Mouse (Mus musculus) neural tube, embryonic 12.5 days (tissue): ENCODE measurements around the gene Mknk1. TPM values are rescaled to one million over a fixed set of nuclear protein-coding genes. Genes with fewer than 3 reads are reported as not detected.

Source experiments
- ATAC-seq: fragments of 200-750 bp; cut with Nextera tagmentation; 2 replicates; pipeline ENCODE4 v1.8.0; 2017; ENCODE audit warnings: low read depth, mild to moderate bottlenecking, moderate TSS enrichment, moderate library complexity; ENCODE audit not compliant: low FRiP score
- H3K27ac ChIP-seq: fragments of 300-500 bp; sonication (generic); 2 replicates; pipeline ENCODE4 v1.5.1; 2016
- H3K27me3 ChIP-seq: fragments of 300-500 bp; sonication (generic); replicated peaks from 2 replicates; pipeline ENCODE4 v1.6.1; 2016; ENCODE audit warnings: mild to moderate bottlenecking
- H3K36me3 ChIP-seq: fragments of 300-500 bp; sonication (generic); 2 replicates; pipeline ENCODE4 v1.6.1; 2016; ENCODE audit warnings: mild to moderate bottlenecking
- H3K4me1 ChIP-seq: fragments of 300-500 bp; sonication (generic); 2 replicates; pipeline ENCODE4 v1.6.1; 2016
- H3K4me2 ChIP-seq: fragments of 300-500 bp; sonication (generic); replicated peaks from 2 replicates; pipeline ENCODE4 v1.6.1; 2016; ENCODE audit warnings: mild to moderate bottlenecking
- H3K4me3 ChIP-seq: fragments of 300-500 bp; sonication (generic); 2 replicates; pipeline ENCODE4 v1.5.1; 2016
- H3K9ac ChIP-seq: fragments of 300-500 bp; sonication (generic); 2 replicates; pipeline ENCODE4 v1.6.1; 2016; ENCODE audit warnings: mild to moderate bottlenecking
- H3K9me3 ChIP-seq: fragments of 300-500 bp; sonication (generic); 2 replicates; pipeline ENCODE4 v1.6.1; 2016; ENCODE audit warnings: mild to moderate bottlenecking
- WGBS: fragments of 180-500 bp; shearing (Covaris S2); methylation state at CpG from one replicate; pipeline ENCODE4 v1.1.7; 2016; 5-methylcytosine and 5-hydroxymethylcytosine counted together
- polyA plus RNA-seq: library from polyadenylated mRNA; unstranded; fragments of >200 nt; fragmentation: Nextera tagmentation; extraction: Ambion mirVana; gene quantifications from 2 replicates; pipeline ENCODE4 v1.2.1, GENCODE M21; 2016

Gene Mknk1
- polyA plus RNA-seq, 1 experiment from 2014 or later: 24.8 TPM

DNA sequence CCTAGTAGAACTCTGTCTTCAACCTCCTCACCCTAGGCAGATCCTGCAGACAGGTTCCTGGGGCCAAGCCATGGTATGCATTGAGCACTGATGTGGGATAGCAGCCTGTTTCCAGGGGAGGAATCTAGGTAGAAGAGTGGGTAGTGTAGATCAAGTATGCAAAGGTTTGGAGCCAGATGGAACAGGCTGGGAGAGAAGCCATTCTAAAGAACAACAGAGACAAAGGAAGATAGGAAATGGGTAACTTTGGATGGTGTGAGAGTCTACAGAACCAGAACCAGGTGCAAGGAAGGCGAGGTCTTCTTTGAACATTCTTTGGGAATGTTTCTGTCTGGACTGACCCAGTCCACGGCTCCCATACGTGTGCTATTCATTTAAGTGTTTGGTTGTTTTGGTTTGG is 11.9 kb upstream of the Mknk1 start:
- 72% methylated on average over 3 of the region's 3 CpGs for WGBS
- H3K9ac ChIP-seq: no peak overlapping the region
- no peaks in the 10 kb centered on the region for H3K36me3 ChIP-seq
- H3K4me1 ChIP-seq: peaks cover 6% of the 10 kb centered on the region; the same call in 1 of the 2 replicates
- ATAC-seq: no peak
- H3K9me3 ChIP-seq: no peaks in the 10 kb centered on the region
- no peak overlapping the region for H3K27ac ChIP-seq
- no peak overlapping the region for H3K4me3 ChIP-seq
- H3K27me3 ChIP-seq: peaks cover 1% of the 10 kb centered on the region; the same call in 1 of the 2 replicates
- peak overlapping the region; percentile 83; the same call in 1 of the 2 replicates for H3K4me2 ChIP-seq

DNA sequence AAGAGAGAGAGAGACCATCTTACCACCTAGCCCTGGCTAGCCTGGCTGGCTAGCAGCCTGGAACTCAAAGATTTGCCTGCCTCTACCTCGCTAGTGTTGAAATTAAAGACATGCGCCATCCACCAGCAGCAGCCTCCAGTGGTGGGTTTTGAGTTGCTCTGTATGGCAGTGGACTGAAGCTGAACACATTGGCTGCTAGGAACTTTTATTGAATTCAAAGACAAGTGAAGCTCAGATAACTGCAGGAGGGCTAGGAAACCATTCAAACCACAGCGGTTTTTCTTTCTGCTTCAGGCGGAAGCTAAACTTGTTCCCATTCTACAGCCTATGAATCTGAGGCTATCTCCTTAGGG is 11.5 kb upstream of the Mknk1 start:
- WGBS: 5% methylated on average over 4 of the region's 4 CpGs
- peaks cover 6% of the 10 kb centered on the region; the same call in 1 of the 2 replicates for H3K4me1 ChIP-seq
- peak overlapping the region; percentile 72 for H3K9ac ChIP-seq
- H3K27me3 ChIP-seq: peaks cover 2% of the 10 kb centered on the region; the same call in 1 of the 2 replicates
- H3K27ac ChIP-seq: no peak overlapping the region
- peak overlapping the region; percentile 83 for H3K4me2 ChIP-seq
- no peaks in the 10 kb centered on the region for H3K36me3 ChIP-seq
- no peak for ATAC-seq
- H3K9me3 ChIP-seq: no peaks in the 10 kb centered on the region
- peak overlapping the region; percentile 76 for H3K4me3 ChIP-seq

DNA sequence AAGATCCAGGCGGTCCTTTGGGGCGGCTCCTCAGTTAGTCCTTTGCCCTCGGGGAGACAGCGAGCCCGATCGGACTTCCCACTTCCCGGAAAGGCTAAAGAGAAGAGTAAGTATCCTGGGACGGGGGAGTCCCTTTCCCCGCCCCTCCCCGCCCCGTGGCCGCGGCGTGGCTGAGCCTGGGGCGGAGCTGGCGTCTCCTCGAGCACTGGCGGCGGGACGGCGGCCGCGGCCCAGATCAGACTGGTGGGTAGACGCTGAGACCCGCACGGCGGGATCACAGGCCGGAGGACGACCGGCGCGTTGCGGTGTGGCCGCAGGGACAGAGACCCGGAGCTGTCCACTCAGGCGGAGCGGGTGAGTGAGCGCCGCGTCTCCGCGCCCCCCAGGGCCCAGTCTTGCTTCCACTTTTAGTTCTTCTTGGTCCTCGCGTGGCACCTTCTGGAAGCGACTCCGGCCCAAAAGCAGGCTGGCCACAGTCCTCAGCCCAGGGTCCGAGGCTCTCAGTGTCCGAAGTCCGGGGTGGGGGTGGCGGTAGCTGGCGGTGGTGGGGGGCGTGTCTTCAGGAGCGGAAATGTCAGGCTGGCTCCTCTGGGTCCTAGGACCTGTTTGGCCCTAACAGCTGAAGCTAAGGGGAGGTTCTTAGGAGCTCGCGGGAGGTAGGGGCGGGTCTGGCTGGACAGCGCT is 11.0 kb upstream of the Mknk1 start, which contains the start of gene Mob3c:
Gene Mob3c (plus strand): TSS at position 205 of the 684 bp plus-strand sequence.
- under 1% methylated on average over 55 of the region's 57 CpGs for WGBS
- peak; percentile 90 for ATAC-seq
- no peaks in the 10 kb centered on the region for H3K36me3 ChIP-seq
- peak within 1 kb of the TSS; percentile 72 for H3K9ac ChIP-seq
- H3K4me1 ChIP-seq: peaks cover 6% of the 10 kb centered on the region; the same call in 1 of the 2 replicates
- H3K9me3 ChIP-seq: no peaks in the 10 kb centered on the region
- H3K27me3 ChIP-seq: peaks cover 2% of the 10 kb centered on the region; the same call in 1 of the 2 replicates
- peak within 1 kb of the TSS; percentile 20; the same call in 1 of the 2 replicates for H3K27ac ChIP-seq
- peak within 1 kb of the TSS; percentile 83 for H3K4me2 ChIP-seq
- H3K4me3 ChIP-seq: peak within 1 kb of the TSS; percentile 76

DNA sequence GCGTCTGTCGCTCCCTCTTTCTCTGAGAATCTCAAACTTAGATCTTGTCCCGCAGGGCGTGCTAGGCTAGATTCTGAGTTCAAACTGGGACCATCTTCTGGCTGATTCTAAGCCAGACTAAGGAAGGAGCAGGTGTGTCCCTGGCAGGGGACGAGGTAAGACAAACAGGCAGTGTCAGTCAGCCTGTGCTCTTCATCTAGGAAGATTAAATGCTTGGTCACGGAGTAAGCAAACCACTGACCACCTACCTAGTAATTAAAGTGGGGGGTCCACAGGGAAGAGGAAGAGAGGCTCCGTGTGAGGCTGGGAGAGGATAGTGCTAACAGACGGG is 10.5 kb upstream of the Mknk1 start:
- ATAC-seq: peak; percentile 48
- peaks cover 6% of the 10 kb centered on the region; the same call in 1 of the 2 replicates for H3K4me1 ChIP-seq
- H3K36me3 ChIP-seq: no peaks in the 10 kb centered on the region
- peaks cover 2% of the 10 kb centered on the region; the same call in 1 of the 2 replicates for H3K27me3 ChIP-seq
- peak overlapping the region; percentile 72; the same call in 1 of the 2 replicates for H3K9ac ChIP-seq
- H3K4me2 ChIP-seq: peak overlapping the region; percentile 83
- no peak overlapping the region for H3K27ac ChIP-seq
- H3K9me3 ChIP-seq: no peaks in the 10 kb centered on the region
- 7% methylated on average over 8 of the region's 8 CpGs for WGBS
- peak overlapping the region; percentile 76 for H3K4me3 ChIP-seq

DNA sequence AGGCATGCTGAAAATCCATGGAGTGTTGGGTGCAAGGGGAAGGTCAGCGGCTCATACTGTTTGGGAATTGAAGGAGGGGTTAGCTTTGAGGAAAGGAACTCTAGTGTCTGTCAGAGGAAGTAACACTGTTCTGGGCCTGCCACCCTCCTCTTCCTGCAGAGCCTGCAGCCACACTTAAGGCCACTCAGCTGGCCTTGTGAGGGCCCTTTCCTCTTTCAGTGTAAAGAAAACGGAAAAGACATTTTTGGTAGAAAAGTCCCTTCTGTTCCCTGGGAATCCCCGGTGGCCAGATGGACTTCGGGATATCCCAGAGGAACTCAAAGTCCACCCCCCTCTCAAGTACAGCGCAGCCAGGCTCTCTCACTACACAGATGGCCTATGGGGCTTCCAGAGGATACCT is 8.5 kb upstream of the Mknk1 start:
- Histone ChIP-seq H3K4me1 (peaks cover 6% of the 10 kb centered on the region; the same call in 1 of the 2 replicates), H3K9ac (no peak overlapping the region), H3K27ac (no peak overlapping the region), H3K4me2 (no peak overlapping the region), H3K36me3 (no peaks in the 10 kb centered on the region), H3K9me3 (no peaks in the 10 kb centered on the region), H3K4me3 (no peak overlapping the region), H3K27me3 (peaks cover 2% of the 10 kb centered on the region; the same call in 1 of the 2 replicates)
- 82% methylated on average over 5 of the region's 5 CpGs for WGBS
- ATAC-seq: no peak

DNA sequence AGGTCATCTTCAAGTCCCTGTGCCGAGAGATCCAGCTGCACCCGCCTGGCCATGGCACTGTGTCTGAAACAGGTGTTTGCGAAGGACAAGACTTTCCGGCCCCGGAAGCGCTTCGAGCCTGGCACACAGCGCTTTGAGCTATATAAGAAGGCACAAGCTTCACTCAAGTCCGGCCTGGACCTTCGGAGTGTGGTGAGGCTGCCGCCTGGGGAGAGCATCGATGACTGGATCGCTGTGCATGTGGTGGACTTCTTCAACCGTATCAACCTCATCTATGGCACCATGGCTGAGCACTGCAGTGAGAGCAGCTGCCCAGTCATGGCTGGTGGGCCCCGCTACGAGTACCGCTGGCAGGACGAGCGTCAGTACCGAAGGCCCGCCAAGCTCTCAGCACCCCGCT is 7.8 kb upstream of the Mknk1 start:
- Histone ChIP-seq H3K9ac (no peak overlapping the region), H3K27me3 (peaks cover 2% of the 10 kb centered on the region; the same call in 1 of the 2 replicates)
- no peak for ATAC-seq

DNA sequence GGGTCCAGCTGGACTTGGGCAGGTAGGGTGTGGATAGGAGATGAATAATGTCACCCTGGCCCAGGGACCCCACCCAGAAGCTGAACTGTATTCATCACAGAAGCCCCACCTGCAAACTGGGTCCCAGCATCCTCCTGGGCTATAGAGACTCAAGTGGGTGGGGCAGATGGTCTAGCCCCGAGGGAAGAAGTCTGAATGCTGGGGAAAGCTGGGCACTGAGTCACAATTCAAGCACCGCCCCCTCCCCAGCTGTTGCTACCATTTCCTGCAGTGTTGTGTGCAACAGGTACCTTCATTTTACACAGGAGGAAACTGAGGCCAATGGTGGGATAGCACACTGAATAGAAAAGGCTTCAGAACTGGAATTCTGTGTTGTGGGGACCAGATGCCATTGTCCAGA is 7.0 kb upstream of the Mknk1 start:
- Histone ChIP-seq H3K9ac (no peak overlapping the region), H3K4me3 (no peak overlapping the region), H3K27me3 (peaks cover 2% of the 10 kb centered on the region; the same call in 1 of the 2 replicates), H3K36me3 (no peaks in the 10 kb centered on the region), H3K4me1 (peaks cover 6% of the 10 kb centered on the region; the same call in 1 of the 2 replicates), H3K27ac (no peak overlapping the region), H3K4me2 (no peak overlapping the region), H3K9me3 (no peaks in the 10 kb centered on the region)
- no peak for ATAC-seq
- 61% methylated on average over 2 of the region's 2 CpGs for WGBS

More for the DNA sequence above, 7.8 kb upstream of the Mknk1 start:
- Histone ChIP-seq H3K27ac (no peak overlapping the region), H3K4me2 (no peak overlapping the region), H3K4me1 (peaks cover 6% of the 10 kb centered on the region; the same call in 1 of the 2 replicates), H3K9me3 (no peaks in the 10 kb centered on the region), H3K4me3 (no peak overlapping the region), H3K36me3 (no peaks in the 10 kb centered on the region)
- WGBS: 94% methylated on average over 22 of the region's 22 CpGs

DNA sequence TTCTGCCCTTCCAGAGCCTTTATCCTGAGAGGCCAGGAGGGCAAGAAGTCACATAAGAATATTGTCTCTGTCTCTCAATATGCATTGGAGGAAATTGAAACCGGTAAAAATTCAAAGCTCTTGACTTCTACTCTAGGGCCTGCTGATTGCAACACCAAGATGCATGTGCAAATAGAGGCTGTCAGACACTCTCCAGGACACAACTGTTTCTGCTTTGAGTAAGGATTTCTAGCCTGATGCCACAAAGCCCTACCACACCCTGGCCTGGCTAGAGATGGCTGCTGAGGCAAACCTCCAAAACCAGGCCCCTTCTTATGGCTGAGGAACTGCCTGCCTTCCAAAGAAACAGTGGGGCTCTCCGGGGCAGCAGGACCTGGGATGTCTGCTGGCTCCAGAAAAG is 3.4 kb upstream of the Mknk1 start:
- no peak overlapping the region for H3K9ac ChIP-seq
- no peaks in the 10 kb centered on the region for H3K9me3 ChIP-seq
- no peaks in the 10 kb centered on the region for H3K36me3 ChIP-seq
- ATAC-seq: no peak
- H3K4me1 ChIP-seq: peaks cover 8% of the 10 kb centered on the region; the same call in 1 of the 2 replicates
- H3K27me3 ChIP-seq: 0 out of 2 replicates have a peak, but pooled peaks cover 2% of the 10 kb centered on the region
- H3K4me2 ChIP-seq: no peak overlapping the region
- no peak overlapping the region for H3K27ac ChIP-seq
- no peak overlapping the region for H3K4me3 ChIP-seq
- 75% methylated on average over 2 of the region's 2 CpGs for WGBS

DNA sequence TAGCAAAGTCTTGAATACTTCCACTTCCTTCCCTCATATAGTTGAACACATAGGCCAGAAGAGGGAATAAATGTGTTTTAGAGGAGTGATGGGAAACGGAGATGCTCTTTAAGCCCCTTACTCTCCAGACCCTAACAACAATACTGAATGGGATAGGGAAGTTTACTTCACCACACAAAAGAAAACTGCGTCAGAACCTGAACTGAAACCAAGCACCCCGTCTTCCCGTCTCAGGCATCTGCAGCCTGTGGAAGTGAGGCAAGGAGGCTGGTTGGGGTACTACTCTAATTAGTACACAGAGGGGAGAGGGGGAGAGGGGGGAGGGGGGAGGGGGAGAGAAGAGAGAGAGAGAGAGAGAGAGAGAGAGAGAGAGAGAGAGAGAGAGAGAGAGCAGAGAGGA is 802 bp upstream of the Mknk1 start:
- Histone ChIP-seq H3K27ac (no peak overlapping the region), H3K9me3 (no peaks in the 10 kb centered on the region), H3K4me2 (peak overlapping the region; percentile 69), H3K9ac (no peak overlapping the region), H3K4me3 (no peak overlapping the region), H3K27me3 (no peaks in the 10 kb centered on the region), H3K4me1 (peaks cover 8% of the 10 kb centered on the region; the same call in 1 of the 2 replicates), H3K36me3 (no peaks in the 10 kb centered on the region)
- 76% methylated on average over 4 of the region's 4 CpGs for WGBS
- ATAC-seq: no peak

DNA sequence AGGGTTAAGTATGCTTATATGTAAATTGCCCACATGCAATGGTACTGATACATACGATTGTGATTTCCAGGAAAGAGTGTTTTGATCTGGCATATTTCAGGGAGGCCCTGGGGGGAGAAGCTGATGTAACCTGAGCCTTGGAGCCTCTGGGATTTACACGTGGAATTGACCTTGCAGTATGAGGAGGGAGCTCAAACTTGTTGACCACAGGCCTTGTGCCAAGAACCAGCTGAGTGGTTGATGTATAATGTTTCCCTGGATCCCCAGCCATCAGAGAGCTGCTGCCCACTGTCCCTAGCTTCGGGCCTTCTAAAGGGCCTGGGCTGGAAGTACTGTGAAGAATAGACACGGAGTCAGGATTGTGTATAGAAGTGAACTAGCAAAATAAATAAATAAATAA is 958 bp downstream of the Mknk1 start:
- no peak overlapping the region for H3K4me3 ChIP-seq

DNA sequence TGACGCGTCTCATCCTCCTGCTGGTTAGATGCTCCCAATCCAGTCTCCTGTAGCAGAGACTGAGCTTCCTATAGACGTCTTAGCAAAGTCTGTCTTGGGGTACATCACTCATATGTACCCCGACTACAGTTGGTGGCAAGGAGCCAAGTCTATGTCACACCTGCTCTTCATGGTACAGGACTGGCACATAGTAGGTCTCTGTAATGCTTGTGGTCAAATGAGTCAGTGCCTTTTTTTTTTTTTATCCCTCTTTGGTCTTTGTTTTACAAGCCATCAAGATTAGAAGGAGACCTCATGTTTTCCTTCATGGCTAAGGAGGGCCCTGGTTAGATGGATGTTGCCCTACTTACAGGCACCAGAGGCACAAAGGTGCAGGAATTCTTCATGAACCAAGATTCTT is 1.8 kb downstream of the Mknk1 start:
- ATAC-seq: no peak
- Histone ChIP-seq H3K36me3 (no peaks in the 10 kb centered on the region), H3K4me2 (no peak overlapping the region), H3K27ac (no peak overlapping the region), H3K9me3 (no peaks in the 10 kb centered on the region), H3K27me3 (0 out of 2 replicates have a peak, but pooled peaks cover 3% of the 10 kb centered on the region), H3K4me3 (no peak overlapping the region), H3K4me1 (peaks cover 8% of the 10 kb centered on the region; the same call in 1 of the 2 replicates), H3K9ac (no peak overlapping the region)
- WGBS: 88% methylated on average over 4 of the region's 4 CpGs

More for the DNA sequence above, 958 bp downstream of the Mknk1 start:
- no peak for ATAC-seq
- peak overlapping the region; percentile 69 for H3K4me2 ChIP-seq
- H3K9me3 ChIP-seq: no peaks in the 10 kb centered on the region
- 64% methylated on average over 4 of the region's 4 CpGs for WGBS
- 0 out of 2 replicates have a peak, but pooled peaks cover under 1% of the 10 kb centered on the region for H3K27me3 ChIP-seq
- no peaks in the 10 kb centered on the region for H3K36me3 ChIP-seq
- H3K4me1 ChIP-seq: peaks cover 8% of the 10 kb centered on the region; the same call in 1 of the 2 replicates
- no peak overlapping the region for H3K9ac ChIP-seq
- H3K27ac ChIP-seq: no peak overlapping the region

DNA sequence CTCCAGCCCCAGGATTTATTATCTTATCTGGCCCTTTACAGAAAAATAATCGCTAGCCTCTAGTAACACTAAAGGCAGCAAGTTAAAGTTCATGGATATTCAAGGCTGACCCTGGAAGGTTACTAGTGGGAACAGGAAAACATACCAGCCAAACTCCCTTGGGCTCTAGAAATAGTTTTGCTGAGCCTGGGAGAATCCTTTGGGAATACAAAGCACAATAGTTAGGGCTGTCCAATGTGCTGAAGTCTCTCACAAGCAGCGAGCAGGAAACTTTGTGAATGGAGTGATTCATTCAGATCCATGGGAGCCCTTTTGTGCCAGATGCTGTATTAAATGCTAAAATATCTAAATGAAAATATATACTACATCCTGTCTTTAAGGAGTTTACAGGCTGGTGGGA is 7.7 kb downstream of the Mknk1 start:
- 0 out of 2 replicates have a peak, but pooled peaks cover 3% of the 10 kb centered on the region for H3K27me3 ChIP-seq
- no peak overlapping the region for H3K4me2 ChIP-seq
- ATAC-seq: no peak
- H3K9ac ChIP-seq: no peak overlapping the region
- H3K4me3 ChIP-seq: no peak overlapping the region
- WGBS: 45% methylated on average over 2 of the region's 2 CpGs
- peaks cover 11% of the 10 kb centered on the region; the same call in 1 of the 2 replicates for H3K36me3 ChIP-seq
- no peaks in the 10 kb centered on the region for H3K9me3 ChIP-seq
- H3K27ac ChIP-seq: no peak overlapping the region
- no peaks in the 10 kb centered on the region for H3K4me1 ChIP-seq
